Mouse (Mus musculus) liver, adult 2 months (tissue): ENCODE data around the gene Exoc3l. TPM values are rescaled to one million over a fixed set of nuclear protein-coding genes. Genes with fewer than 3 reads are reported as not detected.

Experiments
- DNase-seq: peaks from one replicate; pipeline ENCODE4 v3.0.0-alpha.2; 2011; ENCODE audit warnings: low read depth, low spot score; ENCODE audit errors: extremely low read depth
- H3K27ac ChIP-seq: fragments of 200-500 bp; replicated peaks from 2 replicates; pipeline ENCODE4 v1.5.1; 2012; ENCODE audit warnings: low read depth, mild to moderate bottlenecking, control low read depth, inconsistent platforms, low read length; ENCODE audit not compliant: insufficient read depth
- H3K27me3 ChIP-seq: fragments of 200-500 bp; 2 replicates; pipeline ENCODE4 v1.6.1; 2012; ENCODE audit warnings: mild to moderate bottlenecking, moderate library complexity, low read length, inconsistent platforms; ENCODE audit not compliant: control insufficient read depth, insufficient read depth
- H3K36me3 ChIP-seq: fragments of 200-500 bp; 2 replicates; pipeline ENCODE4 v1.6.1; 2012; ENCODE audit warnings: low read length, inconsistent platforms; ENCODE audit not compliant: control insufficient read depth, insufficient read depth
- H3K4me1 ChIP-seq: fragments of 200-500 bp; 2 replicates; pipeline ENCODE4 v1.6.1; 2011; ENCODE audit warnings: low read length; ENCODE audit not compliant: control insufficient read depth, insufficient read depth
- H3K4me3 ChIP-seq: fragments of 200-500 bp; 2 replicates; pipeline ENCODE4 v1.5.1; 2011; ENCODE audit warnings: low read depth, mild to moderate bottlenecking, control low read depth, low read length, moderate library complexity; ENCODE audit not compliant: insufficient read depth
- H3K79me2 ChIP-seq: fragments of 200-500 bp; 2 replicates; pipeline ENCODE4 v1.6.1; 2012; ENCODE audit warnings: inconsistent platforms, mild to moderate bottlenecking, low read length, moderate library complexity; ENCODE audit not compliant: control insufficient read depth, insufficient read depth
- H3K9ac ChIP-seq: fragments of 200-500 bp; 2 replicates; pipeline ENCODE4 v1.6.1; 2012; ENCODE audit warnings: low read depth, mild to moderate bottlenecking, control low read depth, inconsistent platforms, low read length
- CTCF ChIP-seq: fragments of 200-500 bp; IDR thresholded peaks from 2 replicates; pipeline ENCODE4 v1.5.1; 2011; ENCODE audit warnings: low read depth, low read length, control low read depth
- POLR2A ChIP-seq: fragments of 200-500 bp; IDR thresholded peaks from 2 replicates; pipeline ENCODE4 v1.6.1; 2011; ENCODE audit warnings: low read length, control low read depth; ENCODE audit not compliant: insufficient read depth; ENCODE audit errors: extremely low read depth
- WGBS: fragments of 180-500 bp; shearing (Covaris S2); methylation state at CpG from one replicate; pipeline ENCODE4 v1.1.7; 2018; 5-methylcytosine and 5-hydroxymethylcytosine counted together
- polyA plus RNA-seq: library from polyadenylated mRNA; depleted of rRNA; stranded (reverse); fragments of >200 nt; gene quantifications from 2 replicates; pipeline ENCODE4 v1.2.3, GENCODE M21; 2012
- total RNA-seq: library from RNA; depleted of rRNA; stranded (reverse); fragments of >200 nt; gene quantifications from 2 replicates; pipeline ENCODE4 v1.2.3, GENCODE M21; 2014

The Exoc3l gene
- total and polyA plus RNA-seq, 2 experiments = 3.6 to 9.3 TPM

DNA sequence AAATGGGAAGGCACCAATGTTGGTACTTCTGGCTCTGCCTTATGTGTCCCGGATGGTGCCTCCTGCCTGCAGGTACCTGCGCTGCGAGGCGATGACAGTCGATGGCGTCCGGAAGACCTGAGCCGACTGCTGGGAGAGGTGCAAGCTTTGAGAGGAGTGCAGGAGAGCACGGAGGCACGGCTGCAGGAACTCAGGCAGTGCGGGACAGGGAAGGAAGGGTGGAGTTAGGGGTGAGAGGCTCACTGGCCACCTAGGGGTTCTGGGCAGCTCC, 25.1 kb downstream of the Exoc3l start:
- TF ChIP-seq CTCF (no peak), POLR2A (no peak)
- 49% methylated on average over 11 of the region's 11 CpGs for WGBS

DNA sequence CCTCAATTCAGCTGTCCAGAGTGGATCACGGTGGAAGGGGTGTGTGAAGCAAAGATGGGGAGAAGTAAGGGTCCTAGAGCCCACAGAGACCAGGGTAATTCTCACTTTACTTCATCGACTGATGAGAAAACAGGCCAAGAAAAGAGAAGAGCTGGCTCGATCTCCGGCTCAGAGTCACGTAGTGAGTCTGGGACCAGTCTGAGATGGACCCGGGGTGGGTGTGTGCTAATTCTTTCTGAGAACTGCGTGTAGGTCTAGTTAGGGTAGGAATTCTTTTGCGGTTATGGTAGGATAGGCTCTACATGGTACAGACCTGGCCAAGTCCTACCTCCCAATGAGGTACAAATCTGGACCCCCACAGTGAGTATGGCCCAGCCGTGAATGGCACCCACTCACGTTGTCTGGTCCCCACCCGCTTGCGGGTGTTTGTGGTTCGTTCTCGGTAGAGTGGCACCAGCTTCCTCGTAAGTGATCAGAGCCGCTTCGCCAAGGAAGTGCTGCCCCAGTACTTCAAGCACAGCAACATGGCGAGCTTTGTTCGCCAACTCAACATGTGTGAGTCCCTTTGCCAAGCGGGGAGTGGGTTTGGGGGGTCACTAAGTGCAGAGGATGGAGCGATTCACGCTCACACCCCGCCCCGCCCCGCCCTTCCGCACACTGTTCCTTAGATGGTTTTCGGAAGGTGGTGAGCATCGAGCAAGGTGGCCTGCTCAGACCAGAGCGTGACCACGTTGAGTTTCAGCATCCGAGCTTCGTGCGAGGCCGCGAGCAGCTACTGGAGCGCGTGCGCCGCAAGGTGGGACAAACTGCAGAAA, 25.6 kb downstream of the Exoc3l start:
- TF ChIP-seq POLR2A = no peak
- TF ChIP-seq CTCF = no peak
- Histone ChIP-seq H3K27me3 (no peaks in the 10 kb centered on the region), H3K36me3 (no peaks in the 10 kb centered on the region), H3K79me2 (peaks cover 7% of the 10 kb centered on the region), H3K4me1 (peaks cover 15% of the 10 kb centered on the region), H3K9ac (peak overlapping the region; percentile 92), H3K27ac (peak overlapping the region; percentile 71), H3K4me3 (peak overlapping the region; percentile 78)
- DNase-seq = no peak
- WGBS = 40% methylated on average over 39 of the region's 39 CpGs

More for the DNA sequence above, 25.1 kb downstream of the Exoc3l start:
- Histone ChIP-seq H3K79me2 (peaks cover 7% of the 10 kb centered on the region), H3K27ac (no peak overlapping the region), H3K4me3 (no peak overlapping the region), H3K9ac (no peak overlapping the region), H3K36me3 (no peaks in the 10 kb centered on the region), H3K4me1 (peaks cover 13% of the 10 kb centered on the region), H3K27me3 (no peaks in the 10 kb centered on the region)
- DNase-seq = no peak

DNA sequence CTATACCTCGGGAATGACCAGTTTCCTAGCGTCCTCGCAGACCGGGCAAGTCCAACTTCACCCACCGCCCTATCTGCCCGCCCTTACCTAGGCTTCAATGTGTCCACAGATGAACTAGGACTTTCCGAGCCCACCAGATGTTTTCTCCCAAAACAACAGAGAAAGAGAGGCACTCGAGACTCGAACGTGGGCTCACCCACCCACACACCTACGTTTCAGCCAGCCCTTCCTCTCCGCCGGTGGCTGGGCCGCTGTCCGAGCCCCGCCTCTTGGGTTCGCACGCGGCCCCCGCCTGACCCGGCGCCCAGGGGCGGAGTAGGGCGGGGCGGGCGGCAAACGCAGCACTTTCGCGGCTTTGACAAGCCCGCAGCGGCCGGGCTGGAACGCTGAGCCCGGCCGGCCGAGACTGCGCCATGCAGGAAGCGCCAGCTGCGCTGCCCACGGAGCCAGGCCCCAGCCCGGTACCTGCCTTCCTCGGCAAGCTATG, 26.4 kb downstream of the Exoc3l start, which contains the start of gene Hsf4:
TSS of gene Hsf4 (plus strand) at position 341 of the 487 bp plus-strand sequence.
- H3K27ac ChIP-seq = peak within 1 kb of the TSS; percentile 86
- DNase-seq = peak; percentile 62
- 1% methylated on average over 42 of the region's 42 CpGs for WGBS

DNA sequence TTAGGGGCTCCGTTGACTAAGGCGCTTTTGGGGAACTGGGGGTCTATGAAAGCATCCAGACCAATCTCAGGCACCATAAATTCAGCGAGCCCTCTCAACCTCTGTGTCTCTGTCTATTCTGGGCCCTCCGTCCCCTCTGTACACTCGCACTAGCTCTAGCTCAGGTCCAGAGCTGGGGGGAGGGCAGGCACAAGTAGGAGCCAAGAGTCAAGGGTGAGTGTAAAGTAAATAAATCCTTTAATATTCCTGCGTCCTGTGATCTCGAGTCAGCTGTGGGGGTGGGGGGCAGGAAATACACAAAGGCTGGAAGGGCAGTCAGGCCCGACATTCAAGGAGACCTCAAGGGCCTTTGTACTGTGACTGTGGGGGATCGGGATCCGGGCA, 26.8 kb downstream of the Exoc3l start:
- H3K36me3 ChIP-seq = no peaks in the 10 kb centered on the region
- H3K9ac ChIP-seq = peak overlapping the region; percentile 92
- WGBS = 10% methylated on average over 10 of the region's 10 CpGs
- H3K4me3 ChIP-seq = peak overlapping the region; percentile 78
- peaks cover 11% of the 10 kb centered on the region for H3K79me2 ChIP-seq
- H3K27me3 ChIP-seq = no peaks in the 10 kb centered on the region
- peaks cover 18% of the 10 kb centered on the region for H3K4me1 ChIP-seq
- peak overlapping the region; percentile 86 for H3K27ac ChIP-seq
- TF ChIP-seq CTCF (no peak), POLR2A (no peak)
- peak; percentile 90 for DNase-seq

More for the DNA sequence above, 26.4 kb downstream of the Exoc3l start, which contains the start of gene Hsf4:
- peak within 1 kb of the TSS; percentile 92 for H3K9ac ChIP-seq
- H3K27me3 ChIP-seq = no peaks in the 10 kb centered on the region
- peaks cover 18% of the 10 kb centered on the region for H3K4me1 ChIP-seq
- H3K79me2 ChIP-seq = peaks cover 7% of the 10 kb centered on the region
- H3K36me3 ChIP-seq = no peaks in the 10 kb centered on the region
- H3K4me3 ChIP-seq = peak within 1 kb of the TSS; percentile 78
- no peak for TF ChIP-seq CTCF
- peak; percentile 75 for TF ChIP-seq POLR2A

DNA sequence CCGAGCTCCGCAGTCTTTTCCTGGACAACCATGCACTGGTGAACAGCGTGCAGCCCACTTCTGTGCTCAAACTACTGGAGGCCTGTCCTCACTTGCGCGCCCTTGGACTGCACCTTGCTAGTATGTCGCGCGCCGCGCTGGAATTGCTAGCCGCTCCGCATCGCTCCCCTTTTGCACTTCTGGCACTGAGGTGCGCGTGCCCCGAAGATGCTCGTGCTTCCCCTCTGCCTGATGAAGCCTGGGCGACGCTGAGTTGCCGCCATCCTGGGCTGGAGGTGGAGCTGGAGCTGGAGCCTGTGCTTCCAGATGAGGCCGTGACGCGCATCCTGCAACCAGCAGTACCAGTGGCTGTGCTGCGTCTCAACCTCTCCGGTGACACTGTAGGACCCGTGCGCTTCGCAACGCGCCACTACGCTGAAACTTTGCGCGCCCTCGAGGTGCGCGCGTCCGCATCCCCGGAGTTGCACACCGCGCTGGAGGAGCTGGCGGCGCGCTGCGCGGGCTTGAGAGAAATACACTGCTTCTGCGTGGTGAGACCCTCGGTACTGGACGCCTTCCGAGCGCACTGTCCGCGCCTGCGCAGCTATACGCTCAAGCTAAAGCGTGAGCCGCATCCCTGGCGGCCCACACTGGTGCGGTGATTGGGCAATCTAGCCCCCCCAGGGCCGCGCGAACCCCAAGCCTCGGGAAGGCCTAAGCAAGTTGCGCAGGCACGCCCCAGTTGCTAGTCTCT, 27.4 kb downstream of the Exoc3l start:
- TF ChIP-seq POLR2A (no peak), CTCF (no peak)
- Histone ChIP-seq H3K4me1 (peaks cover 20% of the 10 kb centered on the region), H3K9ac (peak overlapping the region; percentile 87), H3K36me3 (no peaks in the 10 kb centered on the region), H3K4me3 (peak overlapping the region; percentile 78), H3K79me2 (peaks cover 13% of the 10 kb centered on the region), H3K27me3 (no peaks in the 10 kb centered on the region), H3K27ac (peak overlapping the region; percentile 86)
- DNase-seq = no peak
- 27% methylated on average over 65 of the region's 65 CpGs for WGBS
